Mouse (Mus musculus) cerebellum, adult 2 months (tissue): ENCODE data around the gene Gm10338. TPM values are rescaled to one million over a fixed set of nuclear protein-coding genes. Genes with fewer than 3 reads are reported as not detected.
"Not testable (repeated sequence)": the region's sequence is repeated elsewhere in the genome, so short reads cannot be mapped to it uniquely, and the experiment has no call there.

Source experiments
- DNase-seq, 2 experiments: peaks; one replicate each; pipeline ENCODE4 v3.0.0; 2021
- H3K27ac ChIP-seq: fragments of 200-500 bp; 2 replicates; pipeline ENCODE4 v1.5.1; 2012; ENCODE audit warnings: low read length, control low read depth, inconsistent platforms; ENCODE audit not compliant: insufficient read depth
- H3K27me3 ChIP-seq: fragments of 200-500 bp; 2 replicates; pipeline ENCODE4 v1.6.1; 2012; ENCODE audit warnings: inconsistent platforms, mild to moderate bottlenecking, low read length, moderate library complexity; ENCODE audit not compliant: control insufficient read depth, insufficient read depth
- H3K4me1 ChIP-seq: fragments of 200-500 bp; 2 replicates; pipeline ENCODE4 v1.6.1; 2011; ENCODE audit warnings: low read length; ENCODE audit not compliant: control insufficient read depth, insufficient read depth
- H3K4me3 ChIP-seq: fragments of 200-500 bp; replicated peaks from 2 replicates; pipeline ENCODE3; 2011; ENCODE audit warnings: mild to moderate bottlenecking, low read depth, low read length, control low read depth; ENCODE audit not compliant: insufficient read depth
- WGBS: fragments of 180-500 bp; shearing (Covaris S2); methylation state at CpG from one replicate; pipeline ENCODE4 v1.1.7; 2018; 5-methylcytosine and 5-hydroxymethylcytosine counted together
- polyA plus RNA-seq: library from polyadenylated mRNA; depleted of rRNA; stranded (reverse); fragments of >200 nt; gene quantifications from 2 replicates; pipeline ENCODE4 v1.2.3, GENCODE M21; 2012; rRNA removed

Gene Gm10338
- not detected in 2 replicates for polyA plus RNA-seq

GRCm38 (mm10) chr14:7595492-7595891 is at the start of gene Gm10338:
Gene Gm10338 (minus strand): TSS chr14:7595592.
- H3K4me3 ChIP-seq, H3K27me3 ChIP-seq, DNase-seq, H3K4me1 ChIP-seq, H3K27ac ChIP-seq: not testable (repeated sequence)
- no CpG with 5 or more reads among the region's 2 CpGs for WGBS

- not testable (repeated sequence) for H3K4me1 ChIP-seq, DNase-seq, H3K27ac ChIP-seq, H3K4me3 ChIP-seq, H3K27me3 ChIP-seq
- no CpG with 5 or more reads among the region's 2 CpGs for WGBS
Observed at GRCm38 (mm10) chr14:7643872-7644271, 48.5 kb upstream of the Gm10338 start, which contains the start of gene Gm10128. Gene Gm10128 (minus strand): TSS chr14:7643972.

- 0% methylated on average over 4 of the region's 34 CpGs for WGBS
- peak; percentile 13 to 16 for DNase-seq
- not testable (repeated sequence) for H3K4me1 ChIP-seq, H3K4me3 ChIP-seq, H3K27me3 ChIP-seq
- 0 out of 2 replicates have a peak within 1 kb of the TSS, but pooled peaks have one; percentile 30 for H3K27ac ChIP-seq
Observed at GRCm38 (mm10) chr14:7568382-7568781, 27.0 kb downstream of the Gm10338 start, which contains the start of gene Gm3558. Gene Gm3558 (minus strand): TSS chr14:7568566.

- H3K27ac ChIP-seq = 0 out of 2 replicates have a peak overlapping the region, but pooled peaks have one; percentile 30
- peak; percentile 7 to 24 for DNase-seq
- WGBS = under 1% methylated on average over 19 of the region's 27 CpGs
- not testable (repeated sequence) for H3K27me3 ChIP-seq, H3K4me1 ChIP-seq, H3K4me3 ChIP-seq
Observed at GRCm38 (mm10) chr14:7567890-7568289, 27.5 kb downstream of the Gm10338 start.

- WGBS = 0% methylated on average over 8 of the region's 9 CpGs
- not testable (repeated sequence) for H3K27me3 ChIP-seq, H3K4me3 ChIP-seq, H3K27ac ChIP-seq, H3K4me1 ChIP-seq
- DNase-seq = peak; percentile 55 to 59
Observed at GRCm38 (mm10) chr14:7567266-7567665, 28.1 kb downstream of the Gm10338 start.

Other genes starting within 250 kb of the Gm10338 start
- gene Gm8374, start 230.5 kb downstream of the Gm10338 start, polyA plus RNA-seq = not detected in 2 replicates
- gene Gm3755, start 144.7 kb downstream of the Gm10338 start, polyA plus RNA-seq = not detected in 2 replicates
- 0.46 and 0.85 TPM in 2 replicates for gene Gm3752, start 111.8 kb downstream of the Gm10338 start, polyA plus RNA-seq
- 3.1 and 3.2 TPM in 2 replicates for gene Gm3558, start 27.0 kb downstream of the Gm10338 start, polyA plus RNA-seq
- not detected in 2 replicates for gene Gm10128, start 48.4 kb upstream of the Gm10338 start, polyA plus RNA-seq
- not detected in 2 replicates for gene Gm26661, start 196.0 kb upstream of the Gm10338 start, polyA plus RNA-seq
- 32.7 and 33.0 TPM in 2 replicates for gene Flnb, start 222.4 kb upstream of the Gm10338 start, polyA plus RNA-seq